Mouse (Mus musculus): ENCODE results near the gene Nrde2. TPM values are rescaled to one million over a fixed set of nuclear protein-coding genes. Genes with fewer than 3 reads are reported as not detected.

Nrde2 gene
- polyA plus RNA-seq, 1 experiment from 2014 or later = 4.4 TPM

GRCm38 (mm10) chr12:100167931-100168871, 8.7 kb upstream of the Nrde2 start:
- ATAC-seq (ENCODE audit: low read depth) = peak; percentile 41; the same call in 1 of the 2 replicates
- H3K27ac ChIP-seq (ENCODE audit: low read length) = peak overlapping the region; percentile 5; the same call in 1 of the 2 replicates
- peak overlapping the region; percentile 34; the same call in 1 of the 2 replicates for H3K9ac ChIP-seq (ENCODE audit: low read depth, low read length)
- H3K9me3 ChIP-seq (replicated peaks; ENCODE audit: control insufficient read depth, low read length) = no peaks in the 10 kb centered on the region
- H3K27me3 ChIP-seq (ENCODE audit: control insufficient read depth, insufficient read depth, low read depth, low read length) = no peaks in the 10 kb centered on the region
- peak overlapping the region; percentile 54 for H3K4me2 ChIP-seq (ENCODE audit: low read depth, low read length)
- H3K4me1 ChIP-seq (ENCODE audit: control insufficient read depth, low read depth, low read length) = peaks cover 2% of the 10 kb centered on the region
- H3K4me3 ChIP-seq (ENCODE audit: low read depth, low read length) = peak overlapping the region; percentile 36
- H3K36me3 ChIP-seq (ENCODE audit: control insufficient read depth, insufficient read depth) = no peaks in the 10 kb centered on the region
- 4% methylated on average over 28 of the region's 28 CpGs for WGBS (ENCODE audit: insufficient replicate concordance)

GRCm38 (mm10) chr12:100167502-100167901, 8.0 kb upstream of the Nrde2 start:
- no peaks in the 10 kb centered on the region for H3K9me3 ChIP-seq (replicated peaks; ENCODE audit: control insufficient read depth, low read length)
- no peak overlapping the region for H3K27ac ChIP-seq (ENCODE audit: low read length)
- ATAC-seq (ENCODE audit: low read depth) = no peak
- H3K36me3 ChIP-seq (ENCODE audit: control insufficient read depth, insufficient read depth) = no peaks in the 10 kb centered on the region
- no peak overlapping the region; the same call in 1 of the 2 replicates for H3K4me2 ChIP-seq (ENCODE audit: low read depth, low read length)
- WGBS (ENCODE audit: insufficient replicate concordance) = 47% methylated on average over 1 of the region's 1 CpGs
- H3K27me3 ChIP-seq (ENCODE audit: control insufficient read depth, insufficient read depth, low read depth, low read length) = no peaks in the 10 kb centered on the region
- peaks cover 2% of the 10 kb centered on the region for H3K4me1 ChIP-seq (ENCODE audit: control insufficient read depth, low read depth, low read length)
- no peak overlapping the region for H3K4me3 ChIP-seq (ENCODE audit: low read depth, low read length)
- H3K9ac ChIP-seq (ENCODE audit: low read depth, low read length) = no peak overlapping the region

GRCm38 (mm10) chr12:100166939-100167338, 7.5 kb upstream of the Nrde2 start:
- WGBS (ENCODE audit: insufficient replicate concordance) = 78% methylated on average over 8 of the region's 8 CpGs
- ATAC-seq (ENCODE audit: low read depth) = no peak

GRCm38 (mm10) chr12:100166177-100166576, 6.7 kb upstream of the Nrde2 start:
- no peak for ATAC-seq (ENCODE audit: low read depth)
- Histone ChIP-seq H3K27me3 (ENCODE audit: control insufficient read depth, insufficient read depth, low read depth, low read length) (no peaks in the 10 kb centered on the region), H3K4me1 (ENCODE audit: control insufficient read depth, low read depth, low read length) (peaks cover 2% of the 10 kb centered on the region), H3K4me3 (ENCODE audit: low read depth, low read length) (no peak overlapping the region), H3K9ac (ENCODE audit: low read depth, low read length) (no peak overlapping the region), H3K27ac (ENCODE audit: low read length) (no peak overlapping the region), H3K9me3 (replicated peaks; ENCODE audit: control insufficient read depth, low read length) (no peaks in the 10 kb centered on the region), H3K4me2 (ENCODE audit: low read depth, low read length) (no peak overlapping the region), H3K36me3 (ENCODE audit: control insufficient read depth, insufficient read depth) (no peaks in the 10 kb centered on the region)
- WGBS (ENCODE audit: insufficient replicate concordance) = 37% methylated on average over 3 of the region's 3 CpGs

More at GRCm38 (mm10) chr12:100166939-100167338, 7.5 kb upstream of the Nrde2 start:
- H3K4me2 ChIP-seq (ENCODE audit: low read depth, low read length) = no peak overlapping the region
- H3K27ac ChIP-seq (ENCODE audit: low read length) = no peak overlapping the region
- no peak overlapping the region for H3K4me3 ChIP-seq (ENCODE audit: low read depth, low read length)
- no peaks in the 10 kb centered on the region for H3K9me3 ChIP-seq (replicated peaks; ENCODE audit: control insufficient read depth, low read length)
- H3K27me3 ChIP-seq (ENCODE audit: control insufficient read depth, insufficient read depth, low read depth, low read length) = no peaks in the 10 kb centered on the region
- H3K4me1 ChIP-seq (ENCODE audit: control insufficient read depth, low read depth, low read length) = peaks cover 2% of the 10 kb centered on the region
- H3K36me3 ChIP-seq (ENCODE audit: control insufficient read depth, insufficient read depth) = no peaks in the 10 kb centered on the region
- H3K9ac ChIP-seq (ENCODE audit: low read depth, low read length) = no peak overlapping the region

GRCm38 (mm10) chr12:100164991-100165500, 5.6 kb upstream of the Nrde2 start:
- Histone ChIP-seq H3K27me3 (ENCODE audit: control insufficient read depth, insufficient read depth, low read depth, low read length) (no peaks in the 10 kb centered on the region), H3K4me2 (ENCODE audit: low read depth, low read length) (no peak overlapping the region), H3K36me3 (ENCODE audit: control insufficient read depth, insufficient read depth) (no peaks in the 10 kb centered on the region), H3K27ac (ENCODE audit: low read length) (no peak overlapping the region), H3K9me3 (replicated peaks; ENCODE audit: control insufficient read depth, low read length) (no peaks in the 10 kb centered on the region), H3K4me1 (ENCODE audit: control insufficient read depth, low read depth, low read length) (peaks cover 2% of the 10 kb centered on the region), H3K9ac (ENCODE audit: low read depth, low read length) (no peak overlapping the region), H3K4me3 (ENCODE audit: low read depth, low read length) (no peak overlapping the region)
- WGBS (ENCODE audit: insufficient replicate concordance) = 59% methylated on average over 7 of the region's 7 CpGs
- ATAC-seq (ENCODE audit: low read depth) = no peak

- peaks cover 8% of the 10 kb centered on the region for H3K36me3 ChIP-seq (ENCODE audit: control insufficient read depth, insufficient read depth)
- no peak for ATAC-seq (ENCODE audit: low read depth)
- H3K4me2 ChIP-seq (ENCODE audit: low read depth, low read length) = no peak overlapping the region
- no peak overlapping the region for H3K27ac ChIP-seq (ENCODE audit: low read length)
- no peaks in the 10 kb centered on the region for H3K9me3 ChIP-seq (replicated peaks; ENCODE audit: control insufficient read depth, low read length)
- WGBS (ENCODE audit: insufficient replicate concordance) = 84% methylated on average over 7 of the region's 7 CpGs
- H3K4me3 ChIP-seq (ENCODE audit: low read depth, low read length) = no peak overlapping the region
- no peaks in the 10 kb centered on the region for H3K27me3 ChIP-seq (ENCODE audit: control insufficient read depth, insufficient read depth, low read depth, low read length)
- H3K4me1 ChIP-seq (ENCODE audit: control insufficient read depth, low read depth, low read length) = no peaks in the 10 kb centered on the region
- no peak overlapping the region for H3K9ac ChIP-seq (ENCODE audit: low read depth, low read length)
Observed at GRCm38 (mm10) chr12:100152466-100152865, 7.0 kb downstream of the Nrde2 start.

- WGBS (ENCODE audit: insufficient replicate concordance) = 83% methylated on average over 5 of the region's 5 CpGs
- no peak overlapping the region for H3K27ac ChIP-seq (ENCODE audit: low read length)
- no peak for ATAC-seq (ENCODE audit: low read depth)
Observed at GRCm38 (mm10) chr12:100144269-100144668, 15.2 kb downstream of the Nrde2 start.

GRCm38 (mm10) chr12:100143737-100144136, 15.7 kb downstream of the Nrde2 start:
- no peak overlapping the region for H3K9ac ChIP-seq (ENCODE audit: low read depth, low read length)
- no peak overlapping the region for H3K4me3 ChIP-seq (ENCODE audit: low read depth, low read length)
- no peaks in the 10 kb centered on the region for H3K4me1 ChIP-seq (ENCODE audit: control insufficient read depth, low read depth, low read length)
- peaks cover 19% of the 10 kb centered on the region for H3K36me3 ChIP-seq (ENCODE audit: control insufficient read depth, insufficient read depth)
- WGBS (ENCODE audit: insufficient replicate concordance) = 83% methylated on average over 9 of the region's 9 CpGs
- ATAC-seq (ENCODE audit: low read depth) = no peak
- H3K27me3 ChIP-seq (ENCODE audit: control insufficient read depth, insufficient read depth, low read depth, low read length) = no peaks in the 10 kb centered on the region
- H3K9me3 ChIP-seq (replicated peaks; ENCODE audit: control insufficient read depth, low read length) = no peaks in the 10 kb centered on the region
- no peak overlapping the region for H3K4me2 ChIP-seq (ENCODE audit: low read depth, low read length)
- H3K27ac ChIP-seq (ENCODE audit: low read length) = no peak overlapping the region

More at GRCm38 (mm10) chr12:100144269-100144668, 15.2 kb downstream of the Nrde2 start:
- Histone ChIP-seq H3K9me3 (replicated peaks; ENCODE audit: control insufficient read depth, low read length) (no peaks in the 10 kb centered on the region), H3K4me3 (ENCODE audit: low read depth, low read length) (no peak overlapping the region), H3K27me3 (ENCODE audit: control insufficient read depth, insufficient read depth, low read depth, low read length) (no peaks in the 10 kb centered on the region), H3K36me3 (ENCODE audit: control insufficient read depth, insufficient read depth) (peaks cover 21% of the 10 kb centered on the region), H3K4me1 (ENCODE audit: control insufficient read depth, low read depth, low read length) (no peaks in the 10 kb centered on the region), H3K4me2 (ENCODE audit: low read depth, low read length) (no peak overlapping the region), H3K9ac (ENCODE audit: low read depth, low read length) (no peak overlapping the region)

Data from liver, embryonic 16.5 days (tissue).